Mouse (Mus musculus): ENCODE results near the gene Cmss1.
"Not testable (repeated sequence)": the region's sequence is repeated elsewhere in the genome, so short reads cannot be mapped to it uniquely, and the experiment has no call there.

GRCm38 (mm10) chr16:57391171-57391570 lies 215.5 kb downstream of the Cmss1 start:
- not testable (repeated sequence) for TF ChIP-seq CTCF (IDR thresholded peaks at IDR 0.05; ENCODE audit: extremely low read depth, insufficient read depth, insufficient read length, insufficient replicate concordance); POLR2A (IDR thresholded peaks at IDR 0.05; ENCODE audit: low read depth, low read length)
